Mouse (Mus musculus) CH12.LX (cell line): ENCODE measurements around the gene Hspa1a.

Source experiments
- CHD2 ChIP-seq: IDR thresholded peaks from 2 replicates; pipeline ENCODE4 v1.6.1; 2011; ENCODE audit warnings: low read length, improper control_type of control experiment
- CTCF ChIP-seq, 2 experiments: IDR thresholded peaks in 1 of 2; conservative IDR thresholded peaks in 1 of 2; 2 replicates each; pipeline ENCODE4 v1.5.1; 2011 to 2012; ENCODE audit warnings: low read depth in 2 of 2, low read length in 2 of 2, improper control_type of control experiment in 1 of 2, inconsistent platforms in 1 of 2, mild to moderate bottlenecking in 1 of 2, moderate library complexity in 1 of 2
- EP300 ChIP-seq: IDR thresholded peaks from 2 replicates; pipeline ENCODE4 v1.6.1; 2011; ENCODE audit warnings: low read length, improper control_type of control experiment
- JUND ChIP-seq: conservative IDR thresholded peaks from 2 replicates; pipeline ENCODE4 v1.6.1; 2011; ENCODE audit warnings: low read depth, low read length, improper control_type of control experiment
- MAX ChIP-seq: IDR thresholded peaks from 2 replicates; pipeline ENCODE4 v1.6.1; 2011; ENCODE audit warnings: low read length, improper control_type of control experiment
- MYC ChIP-seq: IDR thresholded peaks from 2 replicates; pipeline ENCODE4 v1.6.1; 2011; ENCODE audit warnings: low read depth, mild to moderate bottlenecking, improper control_type of control experiment, low read length
- ZNF384 ChIP-seq: IDR thresholded peaks from 2 replicates; pipeline ENCODE4 v1.6.1; 2012; ENCODE audit warnings: low read depth, low read length, improper control_type of control experiment, inconsistent platforms

GRCm38 (mm10) chr17:34934031-34934430 lies 37.9 kb downstream of the Hspa1a start:
- no peak for TF ChIP-seq ZNF384
- no peak for TF ChIP-seq MAX
- TF ChIP-seq EP300 = no peak
- TF ChIP-seq JUND = no peak
- no peak for TF ChIP-seq CTCF (conservative IDR thresholded peaks at IDR 0.05 in 1 of 2, IDR thresholded peaks at IDR 0.05 in 1 of 2; ENCODE audit: low read depth in 2 of 2, low read length in 2 of 2)
- TF ChIP-seq CHD2 = no peak
- TF ChIP-seq MYC = no peak
